Mouse (Mus musculus) midbrain, embryonic 11.5 days (tissue): Measurements from ENCODE around the gene Idnk. TPM values are rescaled to one million over a fixed set of nuclear protein-coding genes. Genes with fewer than 3 reads are reported as not detected.

ENCODE experiments used
- ATAC-seq: fragments of 200-750 bp; cut with Nextera tagmentation; 2 replicates; pipeline ENCODE4 v1.8.0; 2017; ENCODE audit warnings: moderate TSS enrichment, moderate library complexity; ENCODE audit not compliant: low FRiP score
- DNase-seq: peaks from one replicate; pipeline ENCODE4 v3.0.0; 2015; ENCODE audit warnings: low spot score; ENCODE audit errors: missing footprints
- H3K27ac ChIP-seq: fragments of 300-500 bp; sonication (generic); 2 replicates; pipeline ENCODE4 v1.5.1; 2014; ENCODE audit warnings: low read depth, low read length
- H3K27me3 ChIP-seq: fragments of 300-500 bp; sonication (generic); 2 replicates; pipeline ENCODE4 v1.6.1; 2014; ENCODE audit warnings: mild to moderate bottlenecking, low read length, moderate library complexity, mixed read lengths; ENCODE audit not compliant: control insufficient read depth, insufficient read depth
- H3K36me3 ChIP-seq: fragments of 300-500 bp; sonication (generic); 2 replicates; pipeline ENCODE4 v1.6.1; 2014; ENCODE audit warnings: mild to moderate bottlenecking, low read length, moderate library complexity, mixed read lengths; ENCODE audit not compliant: control insufficient read depth, insufficient read depth
- H3K4me1 ChIP-seq: fragments of 300-500 bp; sonication (generic); 2 replicates; pipeline ENCODE4 v1.6.1; 2014; ENCODE audit warnings: low read length; ENCODE audit not compliant: control insufficient read depth, insufficient read depth
- H3K4me2 ChIP-seq: fragments of 300-500 bp; sonication (generic); 2 replicates; pipeline ENCODE4 v1.6.1; 2014; ENCODE audit warnings: mild to moderate bottlenecking, moderate library complexity
- H3K4me3 ChIP-seq: fragments of 300-500 bp; sonication (generic); 2 replicates; pipeline ENCODE4 v1.5.1; 2014; ENCODE audit warnings: low read depth, low read length
- H3K9ac ChIP-seq: fragments of 300-500 bp; sonication (generic); 2 replicates; pipeline ENCODE4 v1.6.1; 2014; ENCODE audit warnings: low read length
- H3K9me3 ChIP-seq: fragments of 300-500 bp; sonication (generic); 2 replicates; pipeline ENCODE4 v1.6.1; 2016; ENCODE audit warnings: low read length; ENCODE audit not compliant: control insufficient read depth
- WGBS: fragments of 180-500 bp; shearing (Covaris S2); extraction: QIAGEN DNeasy Blood & Tissue Kit; methylation state at CpG from one replicate; pipeline ENCODE4 v1.1.7; 2014; 5-methylcytosine and 5-hydroxymethylcytosine counted together
- polyA plus RNA-seq: library from polyadenylated mRNA; unstranded; fragments of >200 nt; fragmentation: Nextera tagmentation; extraction: Ambion mirVana; gene quantifications from 2 replicates; pipeline ENCODE4 v1.2.1, GENCODE M21; 2014

Idnk gene
- polyA plus RNA-seq, 1 experiment from 2014 or later: 59.1 TPM

- 93% methylated on average over 14 of the region's 14 CpGs for WGBS
- H3K4me1 ChIP-seq: no peaks in the 10 kb centered on the region
- no peak overlapping the region for H3K4me3 ChIP-seq
- H3K9me3 ChIP-seq: no peaks in the 10 kb centered on the region
- DNase-seq (peak; percentile 64), ATAC-seq (no peak)
- H3K9ac ChIP-seq: no peak overlapping the region
- no peak overlapping the region for H3K4me2 ChIP-seq
- no peak overlapping the region for H3K27ac ChIP-seq
- H3K36me3 ChIP-seq: no peaks in the 10 kb centered on the region; the same call in 1 of the 2 replicates
- no peaks in the 10 kb centered on the region for H3K27me3 ChIP-seq
These were observed 24.4 kb downstream of the Idnk start for GRCm38 (mm10) chr13:58181607-58182551.

- ATAC-seq: no peak
- H3K4me3 ChIP-seq: no peak overlapping the region
- H3K36me3 ChIP-seq: no peaks in the 10 kb centered on the region; the same call in 1 of the 2 replicates
- 98% methylated on average over 3 of the region's 3 CpGs for WGBS
- H3K27ac ChIP-seq: no peak overlapping the region
- no peak overlapping the region for H3K4me2 ChIP-seq
- no peak for DNase-seq
- no peaks in the 10 kb centered on the region for H3K27me3 ChIP-seq
- 0 out of 2 replicates have a peak, but pooled peaks cover 4% of the 10 kb centered on the region for H3K4me1 ChIP-seq
- H3K9ac ChIP-seq: no peak overlapping the region
- no peaks in the 10 kb centered on the region for H3K9me3 ChIP-seq
These were observed 26.7 kb downstream of the Idnk start for GRCm38 (mm10) chr13:58184111-58184510.

- H3K27ac ChIP-seq: no peak overlapping the region
- H3K9me3 ChIP-seq: no peaks in the 10 kb centered on the region
- ATAC-seq: no peak
- H3K27me3 ChIP-seq: no peaks in the 10 kb centered on the region
- H3K4me1 ChIP-seq: 0 out of 2 replicates have a peak, but pooled peaks cover 4% of the 10 kb centered on the region
- no peak overlapping the region for H3K9ac ChIP-seq
- peaks cover 8% of the 10 kb centered on the region; the same call in 1 of the 2 replicates for H3K36me3 ChIP-seq
- DNase-seq: peak; percentile 59
- no peak overlapping the region for H3K4me2 ChIP-seq
- no peak overlapping the region for H3K4me3 ChIP-seq
- 83% methylated on average over 8 of the region's 8 CpGs for WGBS
These were observed 28.8 kb downstream of the Idnk start for GRCm38 (mm10) chr13:58186281-58186680.

- peaks cover 12% of the 10 kb centered on the region; the same call in 1 of the 2 replicates for H3K36me3 ChIP-seq
- no peak overlapping the region for H3K9ac ChIP-seq
These were observed 30.3 kb downstream of the Idnk start for GRCm38 (mm10) chr13:58187751-58188150.

GRCm38 (mm10) chr13:58188412-58188811 is 31.0 kb downstream of the Idnk start:
- Histone ChIP-seq H3K4me2 (no peak overlapping the region), H3K36me3 (peaks cover 12% of the 10 kb centered on the region; the same call in 1 of the 2 replicates), H3K27ac (no peak overlapping the region), H3K4me3 (no peak overlapping the region), H3K9me3 (no peaks in the 10 kb centered on the region), H3K27me3 (no peaks in the 10 kb centered on the region), H3K9ac (no peak overlapping the region), H3K4me1 (0 out of 2 replicates have a peak, but pooled peaks cover 4% of the 10 kb centered on the region)
- WGBS: 64% methylated on average over 4 of the region's 4 CpGs
- peak; percentile 46; the same call in 1 of the 2 replicates for ATAC-seq
- DNase-seq: peak; percentile 98

More at GRCm38 (mm10) chr13:58187751-58188150, 30.3 kb downstream of the Idnk start:
- WGBS: 93% methylated on average over 3 of the region's 3 CpGs
- ATAC-seq: no peak
- Histone ChIP-seq H3K9me3 (no peaks in the 10 kb centered on the region), H3K27me3 (no peaks in the 10 kb centered on the region), H3K4me2 (no peak overlapping the region), H3K27ac (no peak overlapping the region), H3K4me3 (no peak overlapping the region), H3K4me1 (0 out of 2 replicates have a peak, but pooled peaks cover 4% of the 10 kb centered on the region)
- peak; percentile 71 for DNase-seq

GRCm38 (mm10) chr13:58189473-58189872 is 32.0 kb downstream of the Idnk start:
- Histone ChIP-seq H3K36me3 (peaks cover 12% of the 10 kb centered on the region; the same call in 1 of the 2 replicates), H3K9ac (no peak overlapping the region), H3K27ac (no peak overlapping the region), H3K4me2 (no peak overlapping the region), H3K27me3 (no peaks in the 10 kb centered on the region), H3K4me1 (0 out of 2 replicates have a peak, but pooled peaks cover 4% of the 10 kb centered on the region), H3K9me3 (no peaks in the 10 kb centered on the region), H3K4me3 (no peak overlapping the region)
- ATAC-seq (no peak), DNase-seq (peak; percentile 26)
- 85% methylated on average over 5 of the region's 5 CpGs for WGBS

- peaks cover 15% of the 10 kb centered on the region for H3K36me3 ChIP-seq
- DNase-seq: peak; percentile 59
- WGBS: 97% methylated on average over 14 of the region's 14 CpGs
These were observed 34.1 kb downstream of the Idnk start for GRCm38 (mm10) chr13:58191516-58191915.

GRCm38 (mm10) chr13:58192146-58192545 is 34.7 kb downstream of the Idnk start:
- Histone ChIP-seq H3K36me3 (peaks cover 15% of the 10 kb centered on the region), H3K9me3 (no peaks in the 10 kb centered on the region), H3K27ac (no peak overlapping the region), H3K4me2 (no peak overlapping the region), H3K4me1 (0 out of 2 replicates have a peak, but pooled peaks cover 4% of the 10 kb centered on the region), H3K9ac (no peak overlapping the region), H3K27me3 (no peaks in the 10 kb centered on the region), H3K4me3 (no peak overlapping the region)
- 96% methylated on average over 6 of the region's 6 CpGs for whole genome bisulfite sequencing
- ATAC-seq (no peak), DNase-seq (peak; percentile 21)

More at GRCm38 (mm10) chr13:58191516-58191915, 34.1 kb downstream of the Idnk start:
- Histone ChIP-seq H3K9ac (no peak overlapping the region), H3K4me3 (no peak overlapping the region), H3K4me2 (no peak overlapping the region), H3K4me1 (0 out of 2 replicates have a peak, but pooled peaks cover 4% of the 10 kb centered on the region), H3K9me3 (no peaks in the 10 kb centered on the region), H3K27me3 (no peaks in the 10 kb centered on the region), H3K27ac (no peak overlapping the region)
- no peak for ATAC-seq

GRCm38 (mm10) chr13:58193221-58193620 is 35.8 kb downstream of the Idnk start:
- 95% methylated on average over 3 of the region's 3 CpGs for WGBS
- ATAC-seq: no peak

More at GRCm38 (mm10) chr13:58193221-58193620, 35.8 kb downstream of the Idnk start:
- H3K9ac ChIP-seq: no peak overlapping the region
- no peaks in the 10 kb centered on the region for H3K27me3 ChIP-seq
- DNase-seq: peak; percentile 75
- H3K27ac ChIP-seq: no peak overlapping the region
- H3K4me1 ChIP-seq: no peaks in the 10 kb centered on the region
- H3K4me3 ChIP-seq: no peak overlapping the region
- no peak overlapping the region for H3K4me2 ChIP-seq
- peaks cover 15% of the 10 kb centered on the region for H3K36me3 ChIP-seq
- H3K9me3 ChIP-seq: no peaks in the 10 kb centered on the region
